Mouse (Mus musculus): ENCODE measurements around the gene Cfap54.

DNA sequence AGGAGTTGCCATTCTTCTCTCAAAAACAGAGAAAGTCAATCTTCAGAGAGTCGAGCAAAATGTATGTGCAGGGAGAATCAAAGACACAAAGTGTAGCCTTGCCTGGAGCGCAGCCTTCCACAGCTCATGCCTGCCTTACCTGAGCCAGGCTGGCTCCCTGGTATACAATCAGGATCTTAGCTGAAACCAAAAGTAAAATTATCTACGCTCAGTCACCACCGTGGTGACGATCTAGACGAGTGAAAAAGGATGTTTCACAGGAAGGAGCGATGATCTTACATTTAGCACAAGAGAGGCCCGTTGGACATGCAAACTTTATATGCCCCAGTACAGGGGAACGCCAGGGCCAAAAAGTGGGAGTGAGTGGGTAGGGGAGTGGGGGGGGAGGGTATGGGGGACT lies 75.0 kb downstream of the Cfap54 start:
- TF ChIP-seq MYOG (IDR thresholded peaks at IDR 0.05; ENCODE audit: control insufficient read depth, extremely low read depth, insufficient read length) (no peak), CTCF (IDR thresholded peaks at IDR 0.05; ENCODE audit: control insufficient read depth, insufficient read depth, insufficient read length) (no peak), CEBPB (IDR thresholded peaks at IDR 0.05; ENCODE audit: low read depth) (no peak)

Measured in C2C12 (cell line).